Mouse (Mus musculus): Measurements from ENCODE around the gene Grxcr1. TPM values are rescaled to one million over a fixed set of nuclear protein-coding genes. Genes with fewer than 3 reads are reported as not detected.

Grxcr1 gene
- not detected in 2 replicates for polyA plus RNA-seq (2015; fragmentation: Nextera tagmentation; extraction: Ambion mirVana)

- no peaks in the 10 kb centered on the region for H3K36me3 ChIP-seq
- no peak within 1 kb of the TSS for H3K27ac ChIP-seq
- WGBS, result 84% methylated on average over 6 of the region's 6 CpGs
- ATAC-seq (ENCODE audit: borderline replicate concordance, extremely low read depth, low FRiP score, low TSS enrichment), result no peak
- no peak within 1 kb of the TSS for H3K4me2 ChIP-seq
- H3K9me3 ChIP-seq, result no peaks in the 10 kb centered on the region
- H3K4me3 ChIP-seq, result no peak within 1 kb of the TSS
- no peaks in the 10 kb centered on the region for H3K4me1 ChIP-seq
- no peaks in the 10 kb centered on the region for H3K27me3 ChIP-seq
- H3K9ac ChIP-seq, result no peak within 1 kb of the TSS
Observed at GRCm38 (mm10) chr5:68031744-68032143, at the start of gene Grxcr1. TSS of gene Grxcr1 (plus strand) at chr5:68031835.

GRCm38 (mm10) chr5:67981946-67982526 lies 49.6 kb upstream of the Grxcr1 start:
- WGBS, result 63% methylated on average over 3 of the region's 3 CpGs

GRCm38 (mm10) chr5:67990426-67990825 lies 41.2 kb upstream of the Grxcr1 start:
- Histone ChIP-seq H3K27me3 (no peaks in the 10 kb centered on the region), H3K4me2 (no peak overlapping the region), H3K27ac (peak overlapping the region; percentile 59), H3K36me3 (no peaks in the 10 kb centered on the region), H3K4me3 (no peak overlapping the region), H3K9me3 (no peaks in the 10 kb centered on the region), H3K9ac (no peak overlapping the region), H3K4me1 (no peaks in the 10 kb centered on the region)
- ATAC-seq (ENCODE audit: borderline replicate concordance, extremely low read depth, low FRiP score, low TSS enrichment), result 0 out of 2 replicates have a peak, but pooled peaks have one; percentile 57

More at GRCm38 (mm10) chr5:67981946-67982526, 49.6 kb upstream of the Grxcr1 start:
- no peak for ATAC-seq (ENCODE audit: borderline replicate concordance, extremely low read depth, low FRiP score, low TSS enrichment)
- Histone ChIP-seq H3K27ac (no peak overlapping the region), H3K4me3 (no peak overlapping the region), H3K4me2 (no peak overlapping the region), H3K9ac (no peak overlapping the region), H3K9me3 (no peaks in the 10 kb centered on the region), H3K4me1 (no peaks in the 10 kb centered on the region), H3K36me3 (no peaks in the 10 kb centered on the region), H3K27me3 (no peaks in the 10 kb centered on the region)

- ATAC-seq (ENCODE audit: borderline replicate concordance, extremely low read depth, low FRiP score, low TSS enrichment), result no peak
- WGBS, result 87% methylated on average over 6 of the region's 6 CpGs
- Histone ChIP-seq H3K9ac (no peak overlapping the region), H3K4me3 (no peak overlapping the region), H3K27ac (no peak overlapping the region), H3K9me3 (no peaks in the 10 kb centered on the region), H3K4me1 (no peaks in the 10 kb centered on the region), H3K4me2 (no peak overlapping the region), H3K27me3 (no peaks in the 10 kb centered on the region), H3K36me3 (no peaks in the 10 kb centered on the region)
Observed at GRCm38 (mm10) chr5:68002611-68003010, 29.0 kb upstream of the Grxcr1 start.

DNA sequence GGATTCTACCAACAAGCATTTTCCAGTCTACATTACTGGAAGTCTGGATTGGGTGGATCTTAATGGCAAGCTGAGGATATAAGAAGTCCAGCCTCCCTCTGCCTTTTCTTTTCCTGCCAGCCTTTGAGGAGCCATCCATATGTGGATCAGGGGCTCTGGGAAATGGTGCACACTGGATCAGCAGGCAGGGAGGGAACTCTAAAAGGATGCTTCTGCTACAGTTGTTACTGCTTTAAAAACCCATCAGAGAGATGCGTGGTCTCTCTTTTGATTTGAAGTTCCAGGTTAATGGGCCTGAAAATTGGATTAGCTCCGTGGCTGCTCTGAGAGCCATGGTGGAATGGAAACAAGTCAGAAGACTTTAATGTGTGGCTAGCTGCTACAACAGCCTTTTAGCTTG lies 27.7 kb upstream of the Grxcr1 start:
- no peak for ATAC-seq (ENCODE audit: borderline replicate concordance, extremely low read depth, low FRiP score, low TSS enrichment)
- Histone ChIP-seq H3K27ac (no peak overlapping the region), H3K4me1 (no peaks in the 10 kb centered on the region), H3K4me3 (no peak overlapping the region), H3K4me2 (no peak overlapping the region), H3K9ac (no peak overlapping the region), H3K36me3 (no peaks in the 10 kb centered on the region), H3K9me3 (no peaks in the 10 kb centered on the region), H3K27me3 (no peaks in the 10 kb centered on the region)
- 69% methylated on average over 2 of the region's 2 CpGs for WGBS

DNA sequence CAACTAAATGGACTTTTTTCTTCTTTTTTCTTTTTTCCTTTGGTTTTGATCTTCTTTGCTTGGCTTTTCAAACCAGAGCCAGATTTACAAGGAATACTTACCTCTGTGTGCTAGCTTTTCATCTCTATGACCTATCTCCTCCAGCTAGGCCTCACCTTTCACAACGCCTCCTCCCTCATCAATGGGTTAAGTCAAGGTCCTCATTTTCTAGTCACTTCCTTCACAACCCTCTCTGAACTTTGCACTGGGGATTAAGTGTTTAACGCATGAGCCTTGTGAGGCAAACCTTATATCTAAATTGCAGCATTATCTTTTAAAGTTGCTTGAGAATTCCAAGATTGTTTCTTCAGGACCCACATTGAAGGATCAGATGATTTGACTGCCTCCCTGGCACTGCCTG lies 27.2 kb upstream of the Grxcr1 start:
- Histone ChIP-seq H3K36me3 (no peaks in the 10 kb centered on the region), H3K9me3 (no peaks in the 10 kb centered on the region), H3K4me3 (no peak overlapping the region), H3K4me2 (no peak overlapping the region), H3K27me3 (no peaks in the 10 kb centered on the region), H3K9ac (no peak overlapping the region), H3K4me1 (no peaks in the 10 kb centered on the region), H3K27ac (no peak overlapping the region)
- 72% methylated on average over 2 of the region's 2 CpGs for WGBS
- ATAC-seq (ENCODE audit: borderline replicate concordance, extremely low read depth, low FRiP score, low TSS enrichment), result no peak

DNA sequence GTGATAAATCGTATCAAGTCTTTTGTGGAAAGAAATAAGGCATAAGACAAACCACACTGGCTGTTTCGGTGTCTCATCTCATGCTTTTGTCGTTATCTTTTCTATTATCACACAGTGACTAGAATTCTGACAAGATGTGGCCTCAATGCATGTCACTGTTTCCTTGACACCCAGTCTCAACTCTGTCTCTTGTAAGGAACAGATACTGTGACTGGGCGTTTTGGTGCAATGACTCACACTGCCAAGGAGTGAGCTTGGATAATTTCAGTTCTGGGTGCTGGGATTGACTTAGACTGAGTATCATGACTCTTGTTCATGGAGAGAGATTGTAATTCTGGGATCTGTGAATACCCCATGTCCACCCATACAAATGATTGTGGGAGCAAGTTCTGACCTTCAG lies 24.6 kb upstream of the Grxcr1 start:
- H3K4me1 ChIP-seq, result no peaks in the 10 kb centered on the region
- no peak for ATAC-seq (ENCODE audit: borderline replicate concordance, extremely low read depth, low FRiP score, low TSS enrichment)
- H3K4me2 ChIP-seq, result no peak overlapping the region
- H3K4me3 ChIP-seq, result no peak overlapping the region
- H3K27ac ChIP-seq, result no peak overlapping the region
- no peaks in the 10 kb centered on the region for H3K9me3 ChIP-seq
- H3K9ac ChIP-seq, result no peak overlapping the region
- 77% methylated on average over 4 of the region's 4 CpGs for WGBS
- H3K36me3 ChIP-seq, result no peaks in the 10 kb centered on the region
- H3K27me3 ChIP-seq, result no peaks in the 10 kb centered on the region

- H3K9ac ChIP-seq, result no peak overlapping the region
- peak overlapping the region; percentile 50 for H3K27ac ChIP-seq
- no peak overlapping the region for H3K4me2 ChIP-seq
- WGBS, result 37% methylated on average over 3 of the region's 3 CpGs
- no peak for ATAC-seq (ENCODE audit: borderline replicate concordance, extremely low read depth, low FRiP score, low TSS enrichment)
- H3K9me3 ChIP-seq, result no peaks in the 10 kb centered on the region
- H3K36me3 ChIP-seq, result no peaks in the 10 kb centered on the region
- H3K4me1 ChIP-seq, result 0 out of 2 replicates have a peak, but pooled peaks cover 4% of the 10 kb centered on the region
- H3K4me3 ChIP-seq, result no peak overlapping the region
- no peaks in the 10 kb centered on the region for H3K27me3 ChIP-seq
Observed at GRCm38 (mm10) chr5:68011569-68011968, 20.1 kb upstream of the Grxcr1 start.

DNA sequence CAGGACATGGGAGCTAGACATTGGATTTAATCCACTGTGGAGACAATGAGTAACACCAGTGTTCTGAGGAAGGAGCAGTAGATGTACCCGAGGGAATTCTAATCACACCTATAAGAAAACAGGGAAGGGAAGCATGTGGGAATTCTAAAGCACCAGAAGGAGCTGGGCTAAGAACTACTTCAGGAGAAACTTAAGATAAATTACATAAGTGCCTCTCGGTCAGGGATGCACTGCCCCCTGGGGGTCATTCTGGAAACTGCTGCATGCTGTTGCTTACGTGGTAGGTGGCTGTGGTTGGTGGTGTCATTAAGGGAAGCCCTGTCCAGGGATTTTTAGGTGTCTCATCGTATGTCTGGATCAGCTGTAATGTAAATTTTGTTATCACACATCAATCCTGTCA lies 19.0 kb upstream of the Grxcr1 start:
- 6% methylated on average over 4 of the region's 4 CpGs for WGBS
- no peak overlapping the region for H3K4me3 ChIP-seq
- H3K9ac ChIP-seq, result no peak overlapping the region
- H3K27ac ChIP-seq, result peak overlapping the region; percentile 41; the same call in 1 of the 2 replicates
- ATAC-seq (ENCODE audit: borderline replicate concordance, extremely low read depth, low FRiP score, low TSS enrichment), result peak; percentile 35; the same call in 1 of the 2 replicates
- H3K4me2 ChIP-seq, result no peak overlapping the region
- no peaks in the 10 kb centered on the region for H3K27me3 ChIP-seq
- H3K9me3 ChIP-seq, result no peaks in the 10 kb centered on the region
- H3K36me3 ChIP-seq, result no peaks in the 10 kb centered on the region
- H3K4me1 ChIP-seq, result 0 out of 2 replicates have a peak, but pooled peaks cover 4% of the 10 kb centered on the region

GRCm38 (mm10) chr5:68020870-68021269 lies 10.8 kb upstream of the Grxcr1 start:
- H3K9me3 ChIP-seq, result no peaks in the 10 kb centered on the region
- no peak overlapping the region for H3K4me3 ChIP-seq
- WGBS, result 59% methylated on average over 2 of the region's 2 CpGs
- H3K4me1 ChIP-seq, result no peaks in the 10 kb centered on the region
- H3K9ac ChIP-seq, result no peak overlapping the region
- no peaks in the 10 kb centered on the region for H3K36me3 ChIP-seq
- ATAC-seq (ENCODE audit: borderline replicate concordance, extremely low read depth, low FRiP score, low TSS enrichment), result no peak
- no peak overlapping the region for H3K27ac ChIP-seq
- no peak overlapping the region for H3K4me2 ChIP-seq
- no peaks in the 10 kb centered on the region for H3K27me3 ChIP-seq

DNA sequence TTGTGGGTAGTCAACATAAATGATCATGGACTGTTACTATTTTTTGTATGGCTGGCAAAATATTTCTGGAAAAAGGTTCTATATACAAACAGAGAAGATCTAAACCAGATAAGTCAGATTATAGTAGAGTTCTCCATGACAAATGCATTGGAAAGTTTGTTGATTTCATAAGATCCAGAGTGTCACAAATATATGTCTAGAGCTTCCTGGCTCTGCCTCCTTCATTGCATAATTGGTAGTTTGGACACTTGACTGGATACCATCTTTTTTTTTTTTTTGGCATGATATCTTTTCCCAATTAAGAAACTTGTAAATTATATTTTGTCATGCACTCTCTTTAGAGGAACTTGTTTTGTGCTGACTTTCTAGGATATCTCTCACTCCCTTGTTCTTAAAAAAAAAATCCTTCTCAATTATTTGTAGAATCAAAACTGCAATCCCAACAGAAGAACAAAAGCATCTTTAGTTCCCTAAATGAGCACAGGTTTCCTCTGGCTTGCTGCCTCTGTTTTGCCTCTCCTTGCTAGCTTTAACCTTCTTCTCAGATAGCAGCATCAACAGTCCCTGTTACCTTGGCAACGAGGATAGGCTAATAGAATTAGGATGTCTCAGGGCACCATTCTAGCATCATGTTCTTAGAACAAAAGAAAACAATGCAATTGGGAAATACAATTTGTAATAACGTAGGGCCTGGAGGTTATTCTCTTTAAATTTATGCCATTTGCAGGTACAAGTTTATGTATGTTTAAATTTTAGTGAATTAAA lies 4.8 kb upstream of the Grxcr1 start:
- Histone ChIP-seq H3K4me3 (no peak overlapping the region), H3K27me3 (no peaks in the 10 kb centered on the region), H3K4me2 (no peak overlapping the region), H3K27ac (no peak overlapping the region), H3K4me1 (no peaks in the 10 kb centered on the region), H3K9me3 (no peaks in the 10 kb centered on the region), H3K9ac (no peak overlapping the region), H3K36me3 (no peaks in the 10 kb centered on the region)
- no peak for ATAC-seq (ENCODE audit: borderline replicate concordance, extremely low read depth, low FRiP score, low TSS enrichment)
- WGBS, result 77% methylated on average over 2 of the region's 2 CpGs

DNA sequence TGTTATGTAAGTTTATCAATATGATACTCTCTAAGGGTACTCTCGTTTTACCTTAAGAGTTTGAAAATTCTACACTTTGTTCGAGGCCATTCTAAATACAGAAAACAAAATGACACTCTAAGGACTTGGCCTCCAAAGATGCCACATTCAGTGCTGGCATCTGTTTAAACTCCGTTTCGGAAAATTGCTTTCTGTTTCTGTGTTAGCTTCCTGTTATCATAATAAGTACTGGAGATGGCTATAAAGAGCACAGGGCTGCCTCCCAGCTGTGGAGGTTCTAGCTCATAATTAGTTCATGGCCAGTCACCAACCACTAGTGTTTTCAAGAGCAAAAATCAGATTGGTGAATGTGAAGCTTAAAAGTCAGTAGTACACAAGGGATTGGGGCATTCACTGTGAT lies 4.2 kb upstream of the Grxcr1 start:
- no peaks in the 10 kb centered on the region for H3K27me3 ChIP-seq
- no peak overlapping the region for H3K9ac ChIP-seq
- no peak overlapping the region for H3K27ac ChIP-seq
- no peak for ATAC-seq (ENCODE audit: borderline replicate concordance, extremely low read depth, low FRiP score, low TSS enrichment)
- H3K4me3 ChIP-seq, result no peak overlapping the region
- H3K4me1 ChIP-seq, result no peaks in the 10 kb centered on the region
- WGBS, result 65% methylated on average over 4 of the region's 4 CpGs
- H3K36me3 ChIP-seq, result no peaks in the 10 kb centered on the region
- H3K9me3 ChIP-seq, result no peaks in the 10 kb centered on the region
- H3K4me2 ChIP-seq, result no peak overlapping the region
